Mouse (Mus musculus) lung, postnatal 0 days (tissue): ENCODE measurements around the gene Lmod1. TPM values are rescaled to one million over a fixed set of nuclear protein-coding genes. Genes with fewer than 3 reads are reported as not detected.

Experiments used
- ATAC-seq: fragments of 200-750 bp; cut with Nextera tagmentation; 2 replicates; pipeline ENCODE4 v1.8.0; 2017; ENCODE audit warnings: moderate library complexity
- DNase-seq: peaks from one replicate; pipeline ENCODE4 v3.0.0-alpha.2; 2016; ENCODE audit warnings: low spot score
- H3K27ac ChIP-seq: fragments of 300-500 bp; sonication (generic); 2 replicates; pipeline ENCODE4 v1.5.1; 2014; ENCODE audit warnings: antibody characterized with exemption, mild to moderate bottlenecking, low read length, mixed read lengths
- H3K27me3 ChIP-seq: fragments of 300-500 bp; sonication (generic); replicated peaks from 2 replicates; pipeline ENCODE4 v1.6.1; 2014; ENCODE audit warnings: low read length, mixed read lengths; ENCODE audit not compliant: insufficient read depth
- H3K36me3 ChIP-seq: fragments of 300-500 bp; sonication (generic); 2 replicates; pipeline ENCODE4 v1.6.1; 2014; ENCODE audit warnings: low read length, mixed read lengths; ENCODE audit not compliant: insufficient read depth
- H3K4me1 ChIP-seq: fragments of 300-500 bp; sonication (generic); 2 replicates; pipeline ENCODE4 v1.6.1; 2014; ENCODE audit warnings: antibody characterized with exemption, low read depth, low read length, mixed read lengths; ENCODE audit not compliant: insufficient read depth
- H3K4me2 ChIP-seq: fragments of 300-500 bp; sonication (generic); replicated peaks from 2 replicates; pipeline ENCODE4 v1.6.1; 2014; ENCODE audit warnings: low read depth, mild to moderate bottlenecking, low read length, moderate library complexity, mixed read lengths
- H3K4me3 ChIP-seq: fragments of 300-500 bp; sonication (generic); 2 replicates; pipeline ENCODE4 v1.5.1; 2014; ENCODE audit warnings: low read depth, low read length
- H3K9ac ChIP-seq: fragments of 300-500 bp; sonication (generic); replicated peaks from 2 replicates; pipeline ENCODE4 v1.6.1; 2014; ENCODE audit warnings: low read depth, mild to moderate bottlenecking
- H3K9me3 ChIP-seq: fragments of 300-500 bp; sonication (generic); 2 replicates; pipeline ENCODE4 v1.6.1; 2016; ENCODE audit warnings: low read length, mixed read lengths
- CTCF ChIP-seq: IDR thresholded peaks from 2 replicates; pipeline ENCODE4 v1.5.1; 2016; ENCODE audit warnings: antibody characterized with exemption, mild to moderate bottlenecking
- EP300 ChIP-seq: IDR thresholded peaks from 2 replicates; pipeline ENCODE4 v1.6.1; 2016; ENCODE audit warnings: antibody characterized with exemption, mild to moderate bottlenecking, control low read depth
- WGBS: fragments of 180-500 bp; shearing (Covaris S2); extraction: QIAGEN DNeasy Blood & Tissue Kit; methylation state at CpG from one replicate; pipeline ENCODE4 v1.1.7; 2014; 5-methylcytosine and 5-hydroxymethylcytosine counted together
- polyA plus RNA-seq: library from polyadenylated mRNA; unstranded; fragments of >200 nt; fragmentation: Nextera tagmentation; extraction: Ambion mirVana; gene quantifications from 2 replicates; pipeline ENCODE4 v1.2.1, GENCODE M21; 2015

The Lmod1 gene
- polyA plus RNA-seq, 1 experiment from 2014 or later: 2.6 TPM

DNA sequence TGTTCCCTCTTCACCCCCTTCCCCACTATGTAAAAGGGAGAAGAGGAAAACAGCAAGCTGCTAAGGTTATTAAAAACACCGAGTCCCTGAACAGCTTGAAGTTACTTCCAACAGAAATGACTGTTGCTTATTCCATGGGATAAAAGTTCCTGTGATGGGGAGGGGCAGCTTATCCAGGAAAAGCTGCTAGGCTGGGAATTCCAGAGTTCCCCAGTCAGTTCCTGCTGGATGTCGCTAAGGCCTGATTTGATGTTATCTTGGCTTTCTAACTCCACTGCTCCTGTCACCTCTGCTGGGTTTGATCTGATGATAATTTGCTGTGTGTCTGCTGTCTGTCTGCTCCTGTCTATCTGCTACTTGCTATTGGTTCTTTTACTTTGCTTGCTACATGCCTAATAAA lies 38.3 kb upstream of the Lmod1 start:
- 18% methylated on average over 2 of the region's 2 CpGs for WGBS
- H3K4me2 ChIP-seq: no peak overlapping the region

DNA sequence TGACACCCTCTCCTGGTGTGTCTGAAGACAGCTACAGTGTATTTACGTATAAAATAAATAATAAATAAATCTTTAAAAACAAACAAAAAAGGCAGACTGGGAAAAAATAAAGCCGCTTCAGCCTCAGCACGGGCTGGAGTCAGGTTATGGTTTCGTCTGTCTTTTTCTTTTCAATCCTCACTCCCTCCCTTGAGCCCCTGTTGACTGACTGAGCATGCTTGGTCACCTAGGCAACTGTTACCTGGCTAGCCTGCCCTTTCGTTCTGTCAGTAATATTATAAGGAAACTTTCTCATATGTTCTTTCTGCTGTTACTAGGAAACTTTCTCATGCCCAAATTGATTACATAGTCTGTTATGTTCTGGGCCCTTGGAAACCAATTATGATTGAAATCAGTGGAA lies 33.7 kb upstream of the Lmod1 start:
- no peak overlapping the region for H3K4me2 ChIP-seq
- 72% methylated on average over 5 of the region's 5 CpGs for WGBS
- no peak for TF ChIP-seq CTCF
- no peak for TF ChIP-seq EP300
- no peak overlapping the region for H3K9ac ChIP-seq
- ATAC-seq (no peak), DNase-seq (no peak)
- H3K4me1 ChIP-seq: no peaks in the 10 kb centered on the region
- no peaks in the 10 kb centered on the region for H3K36me3 ChIP-seq
- no peaks in the 10 kb centered on the region for H3K27me3 ChIP-seq
- H3K27ac ChIP-seq: no peak overlapping the region
- H3K4me3 ChIP-seq: no peak overlapping the region
- H3K9me3 ChIP-seq: no peaks in the 10 kb centered on the region

More for the DNA sequence above, 38.3 kb upstream of the Lmod1 start:
- Histone ChIP-seq H3K4me3 (no peak overlapping the region), H3K9me3 (no peaks in the 10 kb centered on the region), H3K4me1 (no peaks in the 10 kb centered on the region), H3K27ac (no peak overlapping the region), H3K27me3 (no peaks in the 10 kb centered on the region), H3K9ac (no peak overlapping the region), H3K36me3 (no peaks in the 10 kb centered on the region)
- ATAC-seq: no peak
- TF ChIP-seq CTCF (no peak), EP300 (no peak)
- DNase-seq: no peak

DNA sequence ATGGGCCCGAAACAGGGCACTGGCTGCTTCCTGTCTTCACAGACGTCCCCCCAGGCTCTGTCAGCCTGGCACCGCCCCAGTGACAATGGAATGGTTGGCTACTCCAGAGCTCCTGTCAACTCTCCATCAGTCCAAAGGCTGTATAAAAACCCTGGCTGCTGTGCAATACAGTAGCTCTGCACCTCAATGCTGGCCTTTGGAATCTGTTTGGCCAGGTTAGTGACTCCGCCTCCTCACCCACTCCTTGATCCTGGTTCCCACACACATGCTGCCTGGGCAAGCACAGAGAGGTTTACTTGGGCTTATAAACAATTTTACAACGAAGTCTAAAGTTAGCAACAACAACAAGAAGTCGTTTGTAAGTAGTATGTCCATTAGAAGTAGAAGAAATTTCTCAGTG lies 13.3 kb upstream of the Lmod1 start:
- DNase-seq (no peak), ATAC-seq (no peak)
- Histone ChIP-seq H3K9ac (no peak overlapping the region), H3K4me3 (no peak overlapping the region), H3K9me3 (no peaks in the 10 kb centered on the region), H3K4me2 (no peak overlapping the region), H3K4me1 (peaks cover 7% of the 10 kb centered on the region), H3K36me3 (peaks cover 10% of the 10 kb centered on the region), H3K27me3 (no peaks in the 10 kb centered on the region), H3K27ac (no peak overlapping the region)
- 71% methylated on average over 6 of the region's 6 CpGs for WGBS
- no peak for TF ChIP-seq CTCF
- TF ChIP-seq EP300: no peak

DNA sequence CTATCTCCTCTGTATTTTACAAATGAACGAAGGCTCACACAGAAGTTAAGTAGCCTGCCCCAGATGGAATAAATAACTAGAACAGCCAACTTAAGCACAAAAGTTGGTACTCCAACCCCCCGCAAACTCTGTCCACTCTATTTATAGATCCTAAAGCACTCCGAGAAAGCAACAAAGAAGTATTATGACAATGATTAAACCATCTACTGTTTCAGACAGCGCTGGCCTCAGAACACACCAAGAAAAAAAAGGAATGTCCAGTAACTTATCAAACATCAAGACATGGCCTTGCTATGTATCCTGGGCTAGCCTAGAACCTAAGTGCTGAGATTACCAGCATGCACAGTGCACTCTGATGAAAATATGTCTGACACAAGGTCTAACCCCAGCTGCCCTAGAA lies 12.4 kb upstream of the Lmod1 start:
- ATAC-seq (no peak), DNase-seq (no peak)
- Histone ChIP-seq H3K4me1 (peaks cover 7% of the 10 kb centered on the region), H3K4me2 (peak overlapping the region; percentile 75), H3K4me3 (no peak overlapping the region), H3K9me3 (no peaks in the 10 kb centered on the region), H3K9ac (no peak overlapping the region), H3K27ac (no peak overlapping the region), H3K36me3 (peaks cover 9% of the 10 kb centered on the region; the same call in 1 of the 2 replicates), H3K27me3 (no peaks in the 10 kb centered on the region)
- 76% methylated on average over 4 of the region's 4 CpGs for WGBS
- no peak for TF ChIP-seq EP300
- no peak for TF ChIP-seq CTCF

DNA sequence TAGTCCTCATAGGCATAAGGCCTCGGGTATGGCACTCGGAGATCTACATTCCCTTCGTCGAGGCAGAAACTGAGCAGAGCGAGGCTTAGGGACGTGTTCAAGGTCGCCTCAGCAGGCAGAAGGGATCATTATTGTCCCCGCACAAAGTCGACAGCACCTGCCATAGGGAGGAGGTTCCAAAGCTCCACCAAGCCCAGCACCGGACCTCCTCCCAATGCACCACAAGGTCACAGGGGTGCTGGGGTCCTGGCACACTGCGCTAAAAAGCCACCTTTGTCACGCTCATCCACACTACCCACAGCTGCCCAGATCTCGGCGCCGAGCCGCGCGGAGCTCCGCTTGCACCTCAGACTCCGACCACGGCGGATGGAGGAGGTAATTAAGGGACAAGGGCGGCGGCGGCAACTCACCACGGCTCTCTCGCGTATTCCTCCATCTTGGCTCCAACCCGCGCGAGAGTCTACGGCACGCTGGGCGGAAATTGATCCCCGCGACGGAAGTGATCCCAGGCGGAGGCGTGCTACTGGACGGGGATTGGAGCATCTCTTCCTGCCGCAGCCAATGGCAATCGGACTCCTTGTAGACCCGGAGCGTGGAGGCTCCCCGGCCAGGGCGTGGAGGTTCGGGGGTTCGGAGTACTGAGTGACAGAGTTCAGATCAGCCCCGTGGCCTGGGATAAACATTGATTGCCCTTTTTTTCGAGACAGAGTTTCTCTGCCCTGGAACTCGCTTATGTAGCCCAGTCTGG lies 11.1 kb upstream of the Lmod1 start, which contains the start of gene Timm17a:
Gene Timm17a (minus strand): TSS at position 495 of the 748 bp plus-strand sequence.
- H3K27me3 ChIP-seq: no peaks in the 10 kb centered on the region
- ATAC-seq (peak; percentile 100), DNase-seq (peak; percentile 98)
- peak within 1 kb of the TSS; percentile 67 for H3K4me3 ChIP-seq
- H3K27ac ChIP-seq: peak within 1 kb of the TSS; percentile 58
- H3K9me3 ChIP-seq: no peaks in the 10 kb centered on the region
- H3K4me1 ChIP-seq: peaks cover 7% of the 10 kb centered on the region
- TF ChIP-seq CTCF: no peak
- no peak for TF ChIP-seq EP300
- H3K9ac ChIP-seq: peak within 1 kb of the TSS; percentile 70
- H3K4me2 ChIP-seq: peak within 1 kb of the TSS; percentile 75
- WGBS: 1% methylated on average over 51 of the region's 51 CpGs
- H3K36me3 ChIP-seq: peaks cover 4% of the 10 kb centered on the region; the same call in 1 of the 2 replicates

DNA sequence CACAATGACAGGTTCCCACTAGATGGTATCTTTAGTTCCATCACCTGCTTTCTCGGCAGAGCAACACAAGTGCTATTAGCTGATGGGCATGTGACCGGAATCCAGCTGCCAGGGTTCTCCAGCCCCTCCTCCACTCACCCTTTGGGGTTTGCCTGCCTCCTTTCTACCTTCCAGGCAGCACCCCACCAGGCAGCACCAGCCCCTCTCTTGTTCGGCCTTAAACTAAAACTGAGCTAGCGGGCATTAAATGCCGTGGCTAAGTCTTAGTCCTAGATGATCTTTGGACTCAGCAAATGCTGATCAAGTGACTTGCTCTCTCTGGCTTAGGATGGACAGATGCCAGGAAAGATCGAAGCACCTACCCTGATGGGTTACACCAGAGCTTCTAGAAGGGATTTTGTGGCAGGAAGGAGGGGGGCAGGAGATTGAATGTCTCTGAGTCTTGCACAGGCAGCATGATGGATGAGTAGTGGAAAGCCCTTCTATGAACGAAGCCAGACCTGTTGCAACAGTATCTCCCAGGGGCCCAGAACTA lies 1.2 kb upstream of the Lmod1 start:
- Histone ChIP-seq H3K4me3 (no peak overlapping the region), H3K36me3 (no peaks in the 10 kb centered on the region), H3K9me3 (no peaks in the 10 kb centered on the region), H3K4me2 (no peak overlapping the region), H3K27me3 (no peaks in the 10 kb centered on the region), H3K4me1 (0 out of 2 replicates have a peak, but pooled peaks cover 4% of the 10 kb centered on the region), H3K27ac (no peak overlapping the region), H3K9ac (no peak overlapping the region)
- WGBS: 73% methylated on average over 7 of the region's 7 CpGs
- no peak for ATAC-seq
- no peak for DNase-seq
- TF ChIP-seq EP300 (no peak), CTCF (no peak)
